Mouse (Mus musculus) C2C12 (cell line): ENCODE results near the gene Syce1. TPM values are rescaled to one million over a fixed set of nuclear protein-coding genes. Genes with fewer than 3 reads are reported as not detected.

Experiments
- H3K27me3 ChIP-seq: one replicate; pipeline ENCODE4 v1.6.1; 2011; ENCODE audit not compliant: control insufficient read depth, insufficient read depth, insufficient read length
- H3K36me3 ChIP-seq: one replicate; pipeline ENCODE4 v1.6.1; 2011; ENCODE audit not compliant: control insufficient read depth, insufficient read depth
- H3K4me3 ChIP-seq: one replicate; pipeline ENCODE4 v1.5.1; 2011; ENCODE audit warnings: mild to moderate bottlenecking, control low read depth; ENCODE audit not compliant: poor library complexity, insufficient read depth, severe bottlenecking
- H3K79me2 ChIP-seq: one replicate; pipeline ENCODE4 v1.6.1; 2011; ENCODE audit not compliant: control insufficient read depth, insufficient read depth
- H3K79me3 ChIP-seq: one replicate; pipeline ENCODE4 v1.6.1; 2011; ENCODE audit warnings: low read depth, control low read depth
- H3ac ChIP-seq: one replicate; pipeline ENCODE3; 2011; ENCODE audit warnings: low read depth; ENCODE audit not compliant: control insufficient read depth, insufficient read length
- CEBPB ChIP-seq: IDR thresholded peaks from one replicate; pipeline ENCODE4 v1.6.1; 2011; ENCODE audit warnings: low read depth, mild to moderate bottlenecking, control low read depth, moderate library complexity
- CTCF ChIP-seq: IDR thresholded peaks from one replicate; pipeline ENCODE4 v1.5.1; 2011; ENCODE audit not compliant: control insufficient read depth, insufficient read depth, insufficient read length
- FOSL1 ChIP-seq: IDR thresholded peaks from one replicate; pipeline ENCODE4 v1.8.0; 2011; ENCODE audit warnings: mild to moderate bottlenecking, low read length; ENCODE audit not compliant: poor library complexity, insufficient read depth, severe bottlenecking
- MAX ChIP-seq: IDR thresholded peaks from one replicate; pipeline ENCODE4 v1.6.1; 2011; ENCODE audit warnings: mild to moderate bottlenecking, control low read depth
- MYOD1 ChIP-seq: IDR thresholded peaks from one replicate; pipeline ENCODE4 v1.6.1; 2011; ENCODE audit warnings: low read depth; ENCODE audit not compliant: control insufficient read depth, insufficient read length
- MYOG ChIP-seq: IDR thresholded peaks from one replicate; pipeline ENCODE4 v1.6.1; 2011; ENCODE audit not compliant: control insufficient read depth, insufficient read length; ENCODE audit errors: extremely low read depth
- USF1 ChIP-seq: IDR thresholded peaks from one replicate; pipeline ENCODE4 v1.6.1; 2011; ENCODE audit warnings: low read depth, mild to moderate bottlenecking, control low read depth, moderate library complexity
- long read RNA-seq, 2 experiments: library from polyadenylated mRNA; unstranded; transcript quantifications; one replicate each; pipeline ENCODE4 v2.0.0; 2019 to 2020
- polyA plus RNA-seq: library from polyadenylated mRNA; unstranded; fragments of >200 nt; fragmentation: generic; extraction: Trizol; gene quantifications from one replicate; pipeline ENCODE4 v1.2.1, GENCODE M21; 2012; ENCODE audit warnings: missing spikeins

Syce1 gene
- polyA plus RNA-seq: not detected
- long read RNA-seq, experiment 1: 0 reads
- long read RNA-seq, experiment 2: 0 reads

GRCm38 (mm10) chr7:140787406-140788052, at the start of gene Syce1:
Gene Syce1 (minus strand): TSS chr7:140787852.
- Histone ChIP-seq H3ac (no peak within 1 kb of the TSS), H3K4me3 (no peak within 1 kb of the TSS), H3K36me3 (no peaks in the 10 kb centered on the region), H3K79me2 (no peaks in the 10 kb centered on the region), H3K27me3 (peaks cover 3% of the 10 kb centered on the region), H3K79me3 (no peaks in the 10 kb centered on the region)
- TF ChIP-seq USF1 (no peak), MYOD1 (no peak), CTCF (no peak), CEBPB (no peak), MAX (no peak), MYOG (no peak)

GRCm38 (mm10) chr7:140836243-140837115, 48.8 kb upstream of the Syce1 start:
- H3K36me3 ChIP-seq: no peaks in the 10 kb centered on the region
- H3K79me2 ChIP-seq: no peaks in the 10 kb centered on the region
- no peak for TF ChIP-seq CTCF
- TF ChIP-seq MAX: no peak
- no peak for TF ChIP-seq CEBPB
- no peak for TF ChIP-seq MYOD1
- TF ChIP-seq FOSL1: no peak
- TF ChIP-seq USF1: no peak
- TF ChIP-seq MYOG: no peak
- no peak overlapping the region for H3K4me3 ChIP-seq
- no peak overlapping the region for H3ac ChIP-seq
- H3K79me3 ChIP-seq: no peaks in the 10 kb centered on the region
- H3K27me3 ChIP-seq: no peaks in the 10 kb centered on the region

DNA sequence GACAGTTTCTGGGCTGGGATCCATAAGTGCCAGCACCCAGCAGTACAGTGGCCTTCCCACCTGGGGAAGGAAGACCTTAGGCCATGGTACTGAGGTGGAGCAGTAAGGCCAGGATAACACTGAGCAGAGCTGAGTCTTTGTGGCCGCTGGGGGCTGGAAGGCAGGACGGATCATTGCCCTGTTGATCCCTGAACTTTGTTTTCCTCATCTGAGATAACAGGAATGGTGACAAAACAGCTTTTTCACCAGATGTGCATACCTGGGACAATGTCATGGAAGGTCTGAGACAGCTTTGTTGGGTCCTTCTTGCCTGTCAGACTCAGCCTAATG, 48.1 kb upstream of the Syce1 start:
- Histone ChIP-seq H3K79me3 (no peaks in the 10 kb centered on the region), H3K27me3 (no peaks in the 10 kb centered on the region), H3K79me2 (no peaks in the 10 kb centered on the region), H3K36me3 (no peaks in the 10 kb centered on the region), H3ac (no peak overlapping the region), H3K4me3 (no peak overlapping the region)
- no peak for TF ChIP-seq MYOG
- TF ChIP-seq USF1: no peak
- no peak for TF ChIP-seq MAX

DNA sequence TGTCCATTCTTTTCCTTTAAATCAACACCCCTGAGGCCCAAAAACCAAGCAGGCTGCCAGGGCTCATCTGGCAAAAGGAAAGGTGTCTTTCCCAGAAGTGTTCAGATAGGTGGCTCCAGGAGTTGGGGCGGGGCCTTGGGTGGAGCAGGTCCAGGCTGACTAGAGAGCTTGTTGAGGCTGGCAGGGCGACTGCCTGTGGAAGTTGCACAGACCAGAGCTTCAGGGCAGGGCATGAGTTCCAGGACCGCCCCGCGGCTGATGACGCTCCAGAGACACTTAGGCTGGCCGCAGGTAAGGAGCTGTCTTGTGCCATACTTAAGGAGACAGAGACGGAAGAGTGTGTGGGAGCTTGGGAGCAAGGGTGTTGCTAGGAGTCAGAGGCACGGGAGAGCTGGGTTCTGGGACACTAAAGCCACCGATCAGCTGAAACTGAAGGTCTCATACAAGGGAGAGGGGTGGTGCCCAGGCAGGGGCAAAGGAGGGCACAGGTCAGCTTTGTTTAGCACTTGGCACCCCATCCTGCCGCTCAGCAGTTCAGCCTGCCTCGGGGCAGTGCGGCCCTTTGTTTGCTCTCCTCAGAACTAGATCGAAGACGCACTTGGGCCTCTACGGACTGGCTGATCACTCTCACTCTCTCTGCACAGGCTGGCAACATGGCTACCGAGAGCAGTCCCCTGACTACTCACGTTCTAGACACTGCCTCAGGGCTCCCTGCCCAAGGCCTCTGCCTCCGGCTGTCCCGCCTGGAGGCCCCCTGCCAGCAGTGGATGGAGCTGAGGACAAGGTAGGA, 47.5 kb upstream of the Syce1 start, which contains the start of gene Urah:
Gene Urah (plus strand): TSS at position 51 of the 790 bp plus-strand sequence.
- no peaks in the 10 kb centered on the region for H3K79me2 ChIP-seq

DNA sequence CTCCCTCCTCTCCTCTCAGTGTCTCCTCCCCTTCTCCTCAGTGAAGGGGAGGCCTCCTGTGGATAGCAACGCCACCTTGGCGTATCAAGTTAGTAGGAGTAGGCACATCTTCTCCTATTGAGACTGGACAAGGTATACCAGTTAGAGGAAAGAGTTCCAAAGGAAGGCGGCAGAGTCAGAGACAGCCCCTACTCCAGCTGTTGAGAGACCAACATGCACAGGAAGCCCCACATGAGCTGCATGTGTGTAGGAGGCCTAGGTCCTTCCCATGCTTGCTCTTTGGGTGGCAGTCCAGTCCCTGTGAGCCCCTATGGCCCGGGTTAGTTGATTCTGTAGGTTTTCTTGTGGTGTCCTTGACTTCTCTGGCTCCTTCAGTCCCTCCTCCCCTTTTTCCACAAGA, 45.7 kb upstream of the Syce1 start:
- Histone ChIP-seq H3ac (no peak overlapping the region), H3K79me3 (no peaks in the 10 kb centered on the region), H3K4me3 (no peak overlapping the region), H3K27me3 (no peaks in the 10 kb centered on the region), H3K79me2 (no peaks in the 10 kb centered on the region), H3K36me3 (no peaks in the 10 kb centered on the region)
- TF ChIP-seq FOSL1: no peak
- TF ChIP-seq CTCF: no peak
- no peak for TF ChIP-seq MYOG
- no peak for TF ChIP-seq MAX
- TF ChIP-seq MYOD1: no peak
- TF ChIP-seq USF1: no peak
- no peak for TF ChIP-seq CEBPB

More for the DNA sequence above, 47.5 kb upstream of the Syce1 start, which contains the start of gene Urah:
- Histone ChIP-seq H3K4me3 (no peak within 1 kb of the TSS), H3K27me3 (no peaks in the 10 kb centered on the region), H3ac (no peak within 1 kb of the TSS), H3K79me3 (no peaks in the 10 kb centered on the region), H3K36me3 (no peaks in the 10 kb centered on the region)
- TF ChIP-seq MYOG (no peak), MYOD1 (no peak), CEBPB (no peak), USF1 (no peak), MAX (no peak), CTCF (no peak), FOSL1 (no peak)
